Mouse (Mus musculus) layer of hippocampus, adult 2 months (tissue): ENCODE results near the gene Naa16. TPM values are rescaled to one million over a fixed set of nuclear protein-coding genes. Genes with fewer than 3 reads are reported as not detected.

Experiments used
- DNase-seq, 2 experiments: peaks; one replicate each; pipeline ENCODE4 v3.0.0; 2022; ENCODE audit warnings: low spot score in 2 of 2
- H3K27ac ChIP-seq: fragments of 200-600 bp; 2 replicates; pipeline ENCODE4 v1.8.1; 2022
- H3K4me3 ChIP-seq: fragments of 200-600 bp; 2 replicates; pipeline ENCODE4 v1.8.1; 2022; ENCODE audit warnings: mild to moderate bottlenecking
- CTCF ChIP-seq: fragments of 200-600 bp; conservative IDR thresholded peaks from 2 replicates; pipeline ENCODE4 v1.8.1; 2022; ENCODE audit warnings: antibody characterized with exemption, mild to moderate bottlenecking, moderate library complexity
- total RNA-seq, 2 experiments: library from RNA; stranded (reverse); gene quantifications; 2 replicates each; pipeline ENCODE4 v1.2.3; 2021

Naa16 gene
- total RNA-seq, 2 experiments from 2014 or later: 13.5 to 15.2 TPM

- H3K27ac ChIP-seq: peak within 1 kb of the TSS; percentile 85
- H3K4me3 ChIP-seq: peak within 1 kb of the TSS; percentile 71
- peak; percentile 89 to 90 for DNase-seq
- peak; percentile 98 for TF ChIP-seq CTCF
These were observed 89.1 kb downstream of the Naa16 start, which contains the start of gene Rgcc for GRCm38 (mm10) chr14:79301466-79301875. Gene Rgcc, minus strand, starts transcription at chr14:79301645.

DNA sequence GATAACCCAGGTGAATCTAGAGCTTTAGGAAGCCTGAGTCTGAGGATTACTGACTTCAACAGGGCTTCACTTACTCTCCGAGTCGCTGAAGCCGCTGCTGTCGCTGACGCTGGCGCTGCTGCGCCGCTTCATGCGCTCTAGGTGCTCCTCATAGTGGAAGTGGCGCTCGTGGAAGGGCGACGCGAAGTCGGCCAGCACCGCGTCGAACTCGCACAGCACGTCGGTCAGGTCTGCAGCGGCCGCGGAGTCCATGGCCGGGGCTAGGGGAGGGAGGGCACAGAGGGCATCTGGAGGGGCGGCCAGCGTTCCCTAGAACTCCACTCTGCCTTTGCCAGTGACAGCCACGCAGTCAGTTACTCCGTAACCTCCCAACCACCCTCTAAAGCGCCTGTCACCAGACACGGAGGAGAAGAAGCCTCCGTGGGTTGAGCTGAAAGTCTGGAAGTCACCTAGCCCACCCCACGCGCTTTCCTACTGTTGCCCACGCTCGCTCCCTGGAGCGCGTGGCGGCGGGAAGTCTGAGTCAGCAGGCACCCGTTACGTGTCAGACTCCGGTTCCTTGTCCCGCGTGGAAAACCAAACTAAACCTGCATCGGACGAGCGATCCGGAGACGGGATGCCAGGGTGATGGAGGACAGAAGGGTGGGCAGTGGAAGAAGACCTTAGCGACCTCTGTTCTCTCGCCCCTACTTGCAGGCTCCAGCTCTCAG is 89.8 kb downstream of the Naa16 start:
- TF ChIP-seq CTCF: no peak
- Histone ChIP-seq H3K4me3 (peak overlapping the region; percentile 71), H3K27ac (peak overlapping the region; percentile 85)
- DNase-seq: no peak

GRCm38 (mm10) chr14:79299796-79300195 is 90.8 kb downstream of the Naa16 start:
- peak overlapping the region; percentile 85 for H3K27ac ChIP-seq
- H3K4me3 ChIP-seq: peak overlapping the region; percentile 71
- no peak for TF ChIP-seq CTCF
- no peak for DNase-seq

DNA sequence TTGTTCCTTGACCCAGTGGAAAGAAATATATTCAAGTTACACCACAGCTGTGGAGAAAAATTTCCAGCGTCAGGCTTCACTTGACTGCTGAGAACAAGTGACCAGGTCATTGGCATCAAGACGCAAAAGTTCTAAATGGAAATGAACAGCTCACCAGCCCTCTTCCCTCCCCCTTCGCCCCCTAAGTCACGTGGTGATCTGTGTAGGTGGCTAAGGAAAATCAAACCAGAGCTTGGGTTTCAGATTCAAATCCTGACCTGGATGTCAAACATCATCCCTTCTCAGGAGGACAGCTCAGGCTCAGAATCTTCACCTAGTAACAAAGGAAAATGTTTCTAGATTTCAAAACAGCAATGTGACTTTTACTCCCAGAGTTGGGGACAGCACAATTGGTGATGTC is 91.3 kb downstream of the Naa16 start:
- DNase-seq: no peak
- H3K27ac ChIP-seq: peak overlapping the region; percentile 56
- peak overlapping the region; percentile 37 for H3K4me3 ChIP-seq
- TF ChIP-seq CTCF: no peak

- Histone ChIP-seq H3K4me3 (peak overlapping the region; percentile 37), H3K27ac (peak overlapping the region; percentile 56)
- DNase-seq: no peak
- TF ChIP-seq CTCF: no peak
These were observed 92.1 kb downstream of the Naa16 start for GRCm38 (mm10) chr14:79298314-79298992.

GRCm38 (mm10) chr14:79296836-79297235 is 93.7 kb downstream of the Naa16 start:
- H3K27ac ChIP-seq: peak overlapping the region; percentile 29; the same call in 1 of the 2 replicates
- no peak for TF ChIP-seq CTCF
- DNase-seq: no peak
- peak overlapping the region; percentile 22; the same call in 1 of the 2 replicates for H3K4me3 ChIP-seq

- DNase-seq: no peak
- Histone ChIP-seq H3K4me3 (no peak overlapping the region; the same call in 1 of the 2 replicates), H3K27ac (no peak overlapping the region; the same call in 1 of the 2 replicates)
- no peak for TF ChIP-seq CTCF
These were observed 94.4 kb downstream of the Naa16 start for GRCm38 (mm10) chr14:79296201-79296600.

DNA sequence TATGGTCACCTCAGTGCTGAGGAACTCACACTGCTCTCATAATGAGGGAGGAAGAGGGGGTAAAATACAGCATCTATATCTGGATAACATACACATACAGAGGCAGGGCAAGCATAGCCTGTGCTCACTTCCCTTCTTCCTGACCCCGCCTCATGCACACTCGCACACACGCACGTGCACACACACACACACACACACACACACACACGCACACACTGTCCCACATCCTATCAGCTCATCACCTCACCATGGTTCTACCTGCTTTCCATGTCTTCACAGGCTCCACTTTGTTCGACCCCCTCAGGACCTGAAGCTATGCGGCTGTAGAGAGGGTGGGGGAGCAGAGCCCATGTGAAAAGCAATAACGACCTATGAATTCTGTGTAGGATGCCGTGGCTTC is 95.0 kb downstream of the Naa16 start:
- DNase-seq: no peak
- Histone ChIP-seq H3K4me3 (no peak overlapping the region), H3K27ac (no peak overlapping the region)
- TF ChIP-seq CTCF: no peak

GRCm38 (mm10) chr14:79294950-79295349 is 95.6 kb downstream of the Naa16 start:
- DNase-seq: no peak

GRCm38 (mm10) chr14:79294051-79294814 is 96.3 kb downstream of the Naa16 start:
- DNase-seq: no peak
- Histone ChIP-seq H3K27ac (peak overlapping the region; percentile 76), H3K4me3 (no peak overlapping the region; the same call in 1 of the 2 replicates)
- no peak for TF ChIP-seq CTCF

More at GRCm38 (mm10) chr14:79294950-79295349, 95.6 kb downstream of the Naa16 start:
- H3K27ac ChIP-seq: no peak overlapping the region
- no peak for TF ChIP-seq CTCF
- no peak overlapping the region for H3K4me3 ChIP-seq

DNA sequence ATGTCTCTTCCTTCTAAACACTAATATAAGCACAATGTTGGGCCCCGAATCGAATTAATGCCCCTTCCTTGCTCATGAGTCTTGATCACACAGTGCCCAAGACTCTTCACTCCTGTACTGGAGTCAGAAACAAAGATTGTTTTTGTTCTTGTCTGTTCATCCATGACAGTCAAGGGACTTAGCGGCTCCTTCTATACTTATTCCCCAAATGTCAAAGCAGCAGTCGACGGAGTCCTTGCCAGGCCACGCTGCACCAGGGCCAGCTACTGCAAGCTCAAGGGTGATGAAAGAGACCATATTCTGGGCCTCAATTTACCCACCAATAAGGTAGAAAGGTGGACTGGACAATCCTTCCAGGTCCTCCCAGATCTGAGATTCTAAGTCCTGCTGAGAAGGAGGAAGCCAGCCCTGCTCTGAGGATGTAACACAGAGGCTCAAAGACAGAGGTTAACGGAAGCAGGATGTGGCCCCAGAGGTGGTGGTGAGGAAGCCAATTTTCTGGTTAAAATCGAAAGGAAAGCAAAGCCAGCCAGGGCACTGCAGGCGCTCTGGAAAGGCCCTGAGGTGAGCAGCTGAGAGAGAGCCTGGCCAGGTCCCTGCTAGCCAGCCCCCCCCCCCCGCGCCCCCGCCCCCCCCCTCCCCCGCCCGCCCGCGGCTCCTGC is 97.3 kb downstream of the Naa16 start:
- Histone ChIP-seq H3K27ac (peak overlapping the region; percentile 73), H3K4me3 (no peak overlapping the region)
- no peak for TF ChIP-seq CTCF
- no peak for DNase-seq

- TF ChIP-seq CTCF: no peak
- H3K4me3 ChIP-seq: no peak overlapping the region
- no peak overlapping the region; the same call in 1 of the 2 replicates for H3K27ac ChIP-seq
- DNase-seq: no peak
These were observed 98.9 kb downstream of the Naa16 start for GRCm38 (mm10) chr14:79291629-79292028.
